Mouse (Mus musculus): ENCODE data around the gene Sars2.

DNA sequence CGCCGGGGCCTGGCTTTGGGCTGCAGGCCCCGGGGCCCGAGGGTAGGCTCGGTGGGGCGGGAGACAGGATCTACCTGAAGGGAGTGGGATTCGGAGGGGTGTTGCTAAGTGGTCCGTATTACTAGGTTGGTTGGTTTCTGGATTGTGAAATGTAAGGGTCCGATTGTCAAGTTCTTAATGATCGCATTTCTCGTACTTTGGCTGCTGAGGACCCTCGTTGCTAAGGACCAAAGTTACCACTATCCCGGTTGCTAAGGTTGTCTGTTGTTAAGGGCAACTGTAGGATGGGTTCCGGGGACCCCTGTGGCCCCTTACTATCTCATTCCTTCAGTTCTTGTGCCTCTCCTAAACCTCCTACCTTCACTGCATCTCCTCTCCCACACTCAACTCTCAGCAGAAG is 25.1 kb downstream of the Sars2 start:
- TF ChIP-seq CTCF (conservative IDR thresholded peaks at IDR 0.05 in 1 of 2, IDR thresholded peaks at IDR 0.05 in 1 of 2; ENCODE audit: low read depth in 2 of 2, low read length in 2 of 2), result no peak
- TF ChIP-seq POLR2A (IDR thresholded peaks at IDR 0.05; ENCODE audit: low read depth, low read length), result no peak

Measured in CH12.LX (cell line).